Mouse (Mus musculus): ENCODE measurements around the gene Epb41l5.

Epb41l5 gene

GRCm38 (mm10) chr1:119596954-119597480 is 51.8 kb downstream of the Epb41l5 start:
- no peak for DNase-seq (ENCODE audit: low read depth, low spot score)

- no peak for DNase-seq (ENCODE audit: low read depth, low spot score)
These were observed 58.8 kb downstream of the Epb41l5 start for GRCm38 (mm10) chr1:119590041-119590440.

GRCm38 (mm10) chr1:119584974-119585373 is 63.8 kb downstream of the Epb41l5 start:
- no peak for DNase-seq (ENCODE audit: low read depth, low spot score)

- no peak for DNase-seq (ENCODE audit: low read depth, low spot score)
These were observed 78.7 kb downstream of the Epb41l5 start for GRCm38 (mm10) chr1:119570134-119570533.

- DNase-seq (ENCODE audit: low read depth, low spot score), result no peak
These were observed 83.3 kb downstream of the Epb41l5 start for GRCm38 (mm10) chr1:119565531-119565930.

GRCm38 (mm10) chr1:119557641-119558395 is 91.0 kb downstream of the Epb41l5 start:
- DNase-seq (ENCODE audit: low read depth, low spot score), result no peak

- no peak for DNase-seq (ENCODE audit: low read depth, low spot score)
These were observed 93.1 kb downstream of the Epb41l5 start for GRCm38 (mm10) chr1:119555651-119556050.

GRCm38 (mm10) chr1:119551651-119552050 is 97.1 kb downstream of the Epb41l5 start:
- no peak for DNase-seq (ENCODE audit: low read depth, low spot score)

GRCm38 (mm10) chr1:119550064-119550463 is 98.7 kb downstream of the Epb41l5 start:
- no peak for DNase-seq (ENCODE audit: low read depth, low spot score)

- DNase-seq (ENCODE audit: low read depth, low spot score), result no peak
These were observed 99.5 kb downstream of the Epb41l5 start for GRCm38 (mm10) chr1:119549327-119549689.

- DNase-seq (ENCODE audit: low read depth, low spot score), result peak; percentile 78
These were observed 100.0 kb downstream of the Epb41l5 start for GRCm38 (mm10) chr1:119548668-119549326.

GRCm38 (mm10) chr1:119546490-119546889 is 102.3 kb downstream of the Epb41l5 start:
- no peak for DNase-seq (ENCODE audit: low read depth, low spot score)

GRCm38 (mm10) chr1:119545671-119546070 is 103.1 kb downstream of the Epb41l5 start:
- no peak for DNase-seq (ENCODE audit: low read depth, low spot score)

- DNase-seq (ENCODE audit: low read depth, low spot score), result no peak
These were observed 103.6 kb downstream of the Epb41l5 start for GRCm38 (mm10) chr1:119545164-119545563.

GRCm38 (mm10) chr1:119544611-119545155 is 104.1 kb downstream of the Epb41l5 start:
- DNase-seq (ENCODE audit: low read depth, low spot score), result no peak

- no peak for DNase-seq (ENCODE audit: low read depth, low spot score)
These were observed 105.5 kb downstream of the Epb41l5 start for GRCm38 (mm10) chr1:119543316-119543715.

- DNase-seq (ENCODE audit: low read depth, low spot score), result no peak
These were observed 107.2 kb downstream of the Epb41l5 start for GRCm38 (mm10) chr1:119541570-119541969.

GRCm38 (mm10) chr1:119540836-119541557 is 107.8 kb downstream of the Epb41l5 start:
- DNase-seq (ENCODE audit: low read depth, low spot score), result no peak

GRCm38 (mm10) chr1:119539252-119539651 is 109.5 kb downstream of the Epb41l5 start:
- no peak for DNase-seq (ENCODE audit: low read depth, low spot score)

GRCm38 (mm10) chr1:119537651-119538050 is 111.1 kb downstream of the Epb41l5 start:
- DNase-seq (ENCODE audit: low read depth, low spot score), result no peak

GRCm38 (mm10) chr1:119536122-119536521 is 112.7 kb downstream of the Epb41l5 start:
- DNase-seq (ENCODE audit: low read depth, low spot score), result no peak

GRCm38 (mm10) chr1:119534341-119534740 is 114.5 kb downstream of the Epb41l5 start:
- DNase-seq (ENCODE audit: low read depth, low spot score), result no peak

Measured in A20 (cell line).